Mouse (Mus musculus): ENCODE data around the gene Gadd45b.

Gadd45b gene

DNA sequence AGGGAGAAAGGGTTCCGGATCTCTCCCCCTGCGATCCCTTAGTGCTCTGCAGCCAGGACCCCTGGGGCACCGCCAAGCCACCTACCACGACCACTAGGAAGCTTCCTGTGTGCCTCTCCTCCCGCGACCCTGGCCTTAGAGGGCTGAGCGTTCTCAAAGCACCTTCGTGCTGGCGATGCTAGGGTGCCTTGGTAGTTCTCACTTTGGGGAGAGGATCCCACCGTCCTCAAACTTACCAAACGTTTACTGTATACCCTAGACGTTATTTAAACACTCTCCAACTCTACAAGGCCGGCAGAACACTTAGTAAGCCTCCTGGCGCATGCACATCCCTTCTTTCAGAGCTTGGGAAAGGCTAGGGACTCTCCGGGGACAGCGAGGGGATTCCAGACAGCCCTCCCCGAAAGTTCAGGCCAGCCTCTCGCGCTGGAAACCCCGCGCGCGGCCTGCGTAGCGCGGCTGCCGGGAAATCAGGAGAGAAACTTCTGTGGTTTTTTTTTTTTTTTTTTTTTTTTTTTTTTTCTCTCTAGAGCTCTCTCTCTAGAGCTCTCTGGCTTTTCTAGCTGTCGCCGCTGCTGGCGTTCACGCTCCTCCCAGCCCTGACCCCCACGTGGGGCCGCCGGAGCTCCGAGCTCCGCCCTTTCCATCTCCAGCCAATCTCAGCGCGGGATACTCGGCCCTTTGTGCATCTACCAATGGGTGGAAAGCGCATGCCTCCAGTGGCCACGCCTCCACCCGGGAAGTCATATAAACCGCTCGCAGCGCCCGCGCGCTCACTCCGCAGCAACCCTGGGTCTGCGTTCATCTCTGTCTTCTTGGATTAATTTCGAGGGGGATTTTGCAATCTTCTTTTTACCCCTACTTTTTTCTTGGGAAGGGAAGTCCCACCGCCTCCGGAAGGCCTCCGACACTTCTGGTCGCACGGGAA is at the start of gene Gadd45b:
Gene Gadd45b, plus strand, starts transcription at position 775 of the 928 bp plus-strand sequence.
- peak; percentile 99 for DNase-seq

DNA sequence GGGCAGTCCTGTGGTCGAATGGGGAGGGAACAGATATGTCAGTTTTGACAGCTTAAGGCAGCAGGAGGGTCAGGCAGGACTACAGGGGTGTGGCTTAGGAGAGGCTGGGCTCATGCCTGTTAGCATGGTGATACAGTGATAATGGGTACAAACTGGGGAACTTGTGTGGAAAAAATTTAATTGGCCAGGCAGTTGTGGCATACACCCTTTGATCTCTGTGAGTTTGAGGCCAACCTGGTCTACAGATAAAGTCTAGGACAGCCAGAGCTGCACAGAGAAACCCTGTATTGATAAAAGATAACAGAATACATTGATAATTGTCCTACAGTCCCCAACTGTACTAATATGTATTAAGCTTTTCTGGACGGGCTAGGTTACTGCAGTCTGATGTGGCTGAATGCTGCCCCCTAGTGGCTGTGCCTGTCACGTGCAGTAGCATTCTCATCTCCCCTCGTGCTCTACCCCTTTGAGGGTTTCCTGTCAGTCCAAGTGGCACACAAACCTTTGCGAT is 49.7 kb upstream of the Gadd45b start:
- DNase-seq: peak; percentile 32 to 50

- no peak for DNase-seq
Measured at GRCm38 (mm10) chr10:80880901-80881300, 49.0 kb upstream of the Gadd45b start.

DNA sequence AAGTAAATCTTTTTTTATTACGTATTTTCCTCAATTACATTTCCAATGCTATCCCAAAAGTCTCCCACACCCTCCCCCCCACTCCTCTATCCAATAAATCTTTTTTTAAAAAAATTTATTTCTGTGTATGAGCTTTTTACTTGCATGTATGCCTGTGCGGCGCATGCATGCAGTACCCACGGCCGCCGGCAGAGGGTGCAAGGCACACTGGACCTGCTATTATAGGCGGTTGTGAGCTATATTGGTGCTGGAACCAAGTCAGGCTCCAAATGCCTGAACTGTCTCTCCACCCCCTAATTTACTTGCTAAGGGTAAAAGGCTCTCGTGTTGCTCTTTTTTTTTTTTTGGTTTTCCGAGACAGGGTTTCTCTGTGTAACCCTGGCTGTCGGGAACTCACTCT is 48.6 kb upstream of the Gadd45b start:
- peak; percentile 51 to 60 for DNase-seq

GRCm38 (mm10) chr10:80887181-80887580 is 42.7 kb upstream of the Gadd45b start:
- no peak for DNase-seq

- DNase-seq: no peak
Measured at GRCm38 (mm10) chr10:80895100-80895499, 34.8 kb upstream of the Gadd45b start.

DNA sequence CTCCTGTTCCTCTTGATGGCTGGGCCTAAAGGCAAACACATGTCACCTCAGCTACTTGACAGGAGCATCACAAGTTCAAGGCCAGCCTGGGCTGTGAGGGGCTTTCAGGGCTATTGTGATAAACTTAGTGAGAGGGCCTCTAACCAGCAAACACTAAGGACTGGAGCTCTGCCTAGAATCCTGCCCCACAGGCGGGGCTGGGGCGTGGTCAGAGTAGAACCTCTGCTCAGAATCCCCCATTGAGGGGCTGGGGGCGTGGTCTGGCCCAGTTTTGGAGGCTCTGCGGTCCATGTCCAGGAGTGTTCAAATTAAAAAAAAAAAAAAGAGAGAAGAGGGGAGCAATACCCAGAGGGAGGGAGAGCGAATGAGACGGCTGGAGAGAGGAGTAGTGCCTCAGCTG is 34.2 kb upstream of the Gadd45b start:
- no peak for DNase-seq

DNA sequence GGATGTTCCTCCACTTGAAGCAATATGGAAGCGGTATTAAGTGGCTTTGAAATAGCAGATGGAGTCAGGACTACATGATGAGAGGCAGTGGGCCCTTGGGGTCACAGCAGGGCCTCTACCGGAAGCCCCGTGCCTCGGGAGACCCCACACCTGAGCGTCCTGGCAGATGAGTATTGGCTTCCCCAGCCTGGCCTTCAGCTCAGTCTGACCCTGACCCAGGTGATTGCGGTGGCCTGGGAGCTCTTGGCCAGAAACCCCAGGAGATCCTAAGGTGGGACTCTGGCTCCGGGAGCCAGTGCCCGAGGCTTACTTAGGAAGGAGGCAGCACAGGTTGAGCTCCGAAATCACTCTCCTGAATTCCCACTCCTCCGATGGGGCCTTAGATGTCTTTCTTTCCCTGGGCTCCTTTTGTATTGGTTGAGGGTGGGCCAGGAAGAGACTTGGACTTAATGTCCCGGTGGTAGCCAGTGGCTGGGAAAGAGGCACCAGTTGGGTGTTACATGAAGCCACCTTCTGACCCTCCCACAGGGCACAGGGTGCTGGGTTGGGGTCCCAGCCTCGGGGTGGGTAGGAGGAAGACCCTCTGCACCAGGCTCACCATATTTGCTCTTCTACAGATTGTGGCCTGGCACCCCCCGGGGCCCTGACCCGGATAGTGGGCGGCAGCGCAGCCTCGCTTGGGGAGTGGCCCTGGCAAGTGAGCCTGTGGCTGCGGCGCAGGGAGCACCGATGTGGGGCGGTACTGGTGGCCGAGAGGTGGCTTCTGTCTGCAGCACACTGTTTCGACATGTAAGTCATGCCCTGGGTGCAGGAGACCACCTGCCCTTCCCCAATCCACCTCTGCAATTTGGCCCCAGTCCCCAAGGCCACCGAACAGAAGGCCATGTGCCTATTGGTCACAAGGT is 33.0 kb upstream of the Gadd45b start:
- DNase-seq: no peak

- DNase-seq: no peak
Measured at GRCm38 (mm10) chr10:80897861-80898510, 31.9 kb upstream of the Gadd45b start.

GRCm38 (mm10) chr10:80899074-80899473 is 30.8 kb upstream of the Gadd45b start:
- DNase-seq: no peak

- no peak for DNase-seq
Measured at GRCm38 (mm10) chr10:80899591-80900317, 30.1 kb upstream of the Gadd45b start.

- DNase-seq: peak; percentile 97 to 98
Measured at GRCm38 (mm10) chr10:80900318-80901247, 29.3 kb upstream of the Gadd45b start, which contains the start of gene Timm13. Gene Timm13 (minus strand): TSS chr10:80900969.

GRCm38 (mm10) chr10:80901409-80902272 is 28.2 kb upstream of the Gadd45b start:
- DNase-seq: no peak

GRCm38 (mm10) chr10:80902273-80902940 is 27.5 kb upstream of the Gadd45b start:
- no peak for DNase-seq

- no peak for DNase-seq
Measured at GRCm38 (mm10) chr10:80903282-80903681, 26.6 kb upstream of the Gadd45b start.

- DNase-seq: no peak
Measured at GRCm38 (mm10) chr10:80904004-80904693, 25.7 kb upstream of the Gadd45b start.

GRCm38 (mm10) chr10:80904709-80905108 is 25.2 kb upstream of the Gadd45b start:
- DNase-seq: no peak

- no peak for DNase-seq
Measured at GRCm38 (mm10) chr10:80909375-80910162, 20.3 kb upstream of the Gadd45b start.
